10 mouse cellular contexts compared by ENCODE assay signal in genomic region chr10:127268401-127268800, GRCm38 (mm10). TPM values are rescaled to one million over a fixed set of nuclear protein-coding genes. Genes with fewer than 3 reads are reported as not detected.
A peak's percentile ranks its signal among the peaks of the same experiment; 100 is the strongest.
DNase-seq lines count a peak whose midpoint lies in the region; ATAC-seq and TF ChIP-seq lines count a peak whose summit lies in the region.
"Had no signal": no experiment of that assay in that cellular context is flagged by ENCODE, and none has a peak within 500 bp of the region (broad histone marks: within the 10 kb centered on the region; RNA-seq: fewer than 3 reads in every experiment).

No protein-coding gene starts in this region.

- H3K4me3 ChIP-seq in heart, embryonic 13.5 days: no peak overlapping the region
- H3K4me3 ChIP-seq in E14TG2a.4 (replicated peaks; ENCODE audit: low read length): peak overlapping the region; percentile 24; the same call in 1 of the 2 replicates
- no peak overlapping the region for H3K4me3 ChIP-seq in embryonic facial prominence, embryonic 15.5 days (replicated peaks)
- H3K4me3 ChIP-seq in intestine, embryonic 16.5 days (ENCODE audit: low read length): no peak overlapping the region

- intact Hi-C loops in gastrocnemius, postnatal 36 days (cut with DNase I): no loop called here

- DNase-seq in heart, adult 8-10 months (ENCODE audit: low spot score): no peak
- no peak for DNase-seq in gastrocnemius, postnatal 36 days
- no peak for DNase-seq in adrenal gland, postnatal 4 days (ENCODE audit: low spot score in 2 of 2)
- DNase-seq: adrenal gland, postnatal 10 days; lung, postnatal 10 days had no signal

- H3K9ac ChIP-seq in heart, embryonic 13.5 days: peak overlapping the region; percentile 50; the same call in 1 of the 2 replicates
- 0 out of 2 replicates have a peak overlapping the region, but pooled peaks have one; percentile 2 for H3K9ac ChIP-seq in embryonic facial prominence, embryonic 15.5 days
- H3K9ac ChIP-seq in intestine, embryonic 16.5 days (ENCODE audit: low read depth, low read length): 0 out of 2 replicates have a peak overlapping the region, but pooled peaks have one; percentile 31

- H3K27ac ChIP-seq in heart, embryonic 13.5 days (replicated peaks): no peak overlapping the region
- H3K27ac ChIP-seq in embryonic facial prominence, embryonic 15.5 days (replicated peaks): no peak overlapping the region
- no peak overlapping the region; the same call in 1 of the 2 replicates for H3K27ac ChIP-seq in intestine, embryonic 16.5 days (ENCODE audit: low read length)

- WGBS in heart, embryonic 13.5 days: 49% methylated on average over 5 of the region's 5 CpGs
- 83% methylated on average over 5 of the region's 5 CpGs for WGBS in embryonic facial prominence, embryonic 15.5 days
- WGBS in intestine, embryonic 16.5 days: 71% methylated on average over 5 of the region's 5 CpGs

- no peaks in the 10 kb centered on the region for H3K9me3 ChIP-seq in heart, embryonic 13.5 days
- H3K9me3 ChIP-seq in E14TG2a.4 (ENCODE audit: low read length): no peaks in the 10 kb centered on the region
- no peaks in the 10 kb centered on the region for H3K9me3 ChIP-seq in embryonic facial prominence, embryonic 15.5 days (replicated peaks)
- H3K9me3 ChIP-seq in intestine, embryonic 16.5 days (ENCODE audit: control insufficient read depth, low read length): no peaks in the 10 kb centered on the region

- no peak overlapping the region for H3K4me2 ChIP-seq in heart, embryonic 13.5 days
- H3K4me2 ChIP-seq in embryonic facial prominence, embryonic 15.5 days (replicated peaks): no peak overlapping the region
- 0 out of 2 replicates have a peak overlapping the region, but pooled peaks have one; percentile 6 for H3K4me2 ChIP-seq in intestine, embryonic 16.5 days (ENCODE audit: low read depth, low read length)

- H3K27me3 ChIP-seq in heart, embryonic 13.5 days (replicated peaks): peaks cover 18% of the 10 kb centered on the region
- no peaks in the 10 kb centered on the region for H3K27me3 ChIP-seq in E14TG2a.4 (ENCODE audit: insufficient read depth, low read length)
- peaks cover 5% of the 10 kb centered on the region for H3K27me3 ChIP-seq in embryonic facial prominence, embryonic 15.5 days
- no peaks in the 10 kb centered on the region for H3K27me3 ChIP-seq in intestine, embryonic 16.5 days (replicated peaks; ENCODE audit: control insufficient read depth, insufficient read depth, low read length)

- no peak for TF ChIP-seq CTCF in E14TG2a.4 (conservative IDR thresholded peaks at IDR 0.05; ENCODE audit: low read length)

- ATAC-seq in heart, embryonic 13.5 days (ENCODE audit: extremely low read depth, insufficient number of reproducible peaks, low FRiP score, low TSS enrichment): no peak
- ATAC-seq in embryonic facial prominence, embryonic 15.5 days (ENCODE audit: insufficient number of reproducible peaks, low FRiP score, low TSS enrichment, low read depth): no peak
- peak; percentile 24 for ATAC-seq in intestine, embryonic 16.5 days
- no peak for ATAC-seq in monocyte, adult 5-6 weeks (replicated peaks; ENCODE audit: insufficient number of reproducible peaks, low FRiP score, low TSS enrichment, poor library complexity, severe bottlenecking)

- peaks cover 52% of the 10 kb centered on the region for H3K36me3 ChIP-seq in heart, embryonic 13.5 days
- peaks cover 61% of the 10 kb centered on the region for H3K36me3 ChIP-seq in E14TG2a.4 (ENCODE audit: insufficient read depth, low read length)
- peaks cover 47% of the 10 kb centered on the region for H3K36me3 ChIP-seq in embryonic facial prominence, embryonic 15.5 days
- H3K36me3 ChIP-seq in intestine, embryonic 16.5 days (ENCODE audit: control insufficient read depth, insufficient read depth, low read length): no peaks in the 10 kb centered on the region; the same call in 1 of the 2 replicates

- peaks cover 38% of the 10 kb centered on the region for H3K4me1 ChIP-seq in heart, embryonic 13.5 days
- peaks cover 93% of the 10 kb centered on the region for H3K4me1 ChIP-seq in E14TG2a.4 (replicated peaks; ENCODE audit: low read depth, low read length)
- H3K4me1 ChIP-seq in embryonic facial prominence, embryonic 15.5 days: peaks cover 20% of the 10 kb centered on the region
- peaks cover 18% of the 10 kb centered on the region for H3K4me1 ChIP-seq in intestine, embryonic 16.5 days (ENCODE audit: control insufficient read depth, insufficient read depth, low read length)

RNA-seq across cellular contexts. Expression of gene Dctn2, which starts 2.2 kb away (rescaled TPM):
- polyA plus RNA-seq in heart, embryonic 13.5 days (2015; fragmentation: Nextera tagmentation; extraction: Ambion mirVana): 133 and 136 TPM in 2 replicates
- 100 to 1,000 TPM; 143 to 151 (median 146) TPM for total RNA-seq in heart, adult 8-10 months (2022)
- 206 and 212 TPM in 2 replicates for polyA plus RNA-seq in embryonic facial prominence, embryonic 15.5 days (2015; fragmentation: Nextera tagmentation; extraction: Ambion mirVana)
- 162 and 170 TPM in 2 replicates for polyA plus RNA-seq in intestine, embryonic 16.5 days (2015; fragmentation: Nextera tagmentation; extraction: Ambion mirVana)
- 89.0 to 104 TPM (median 92.1 TPM) in 3 replicates for total RNA-seq in monocyte, adult 5-6 weeks (2017)
- 10 to 100 TPM; 86.8 to 91.8 TPM for total RNA-seq in gastrocnemius, postnatal 36 days (2021)
- total RNA-seq in adrenal gland, postnatal 4 days (2021): 100 to 1,000 TPM; 191 to 198 TPM

RNA-seq across cellular contexts. Expression of gene Kif5a, which starts 5.3 kb away (rescaled TPM):
- 0.32 and 0.63 TPM in 2 replicates for polyA plus RNA-seq in heart, embryonic 13.5 days (2015; fragmentation: Nextera tagmentation; extraction: Ambion mirVana)
- total RNA-seq in heart, adult 8-10 months (2022): 1 to 10 TPM in 2 of 4 experiments, under 1 TPM in 2; 0.54 to 1.6 (median 1.2) TPM
- polyA plus RNA-seq in embryonic facial prominence, embryonic 15.5 days (2015; fragmentation: Nextera tagmentation; extraction: Ambion mirVana): 6.9 and 7.6 TPM in 2 replicates
- 5.2 and 5.3 TPM in 2 replicates for polyA plus RNA-seq in intestine, embryonic 16.5 days (2015; fragmentation: Nextera tagmentation; extraction: Ambion mirVana)
- total RNA-seq in monocyte, adult 5-6 weeks (2017): 0.19 to 0.48 TPM in 2 of 3 replicates, not detected in the other
- total RNA-seq in gastrocnemius, postnatal 36 days (2021): under 1 TPM; 0.20 to 0.66 TPM
- 10 to 100 TPM; 23.5 to 28.4 TPM for total RNA-seq in adrenal gland, postnatal 4 days (2021)

RNA-seq across cellular contexts. Expression of gene Mbd6, which starts 20.4 kb away (rescaled TPM):
- polyA plus RNA-seq in heart, embryonic 13.5 days (2015; fragmentation: Nextera tagmentation; extraction: Ambion mirVana): 12.6 and 12.7 TPM in 2 replicates
- 10 to 100 TPM; 17.6 to 25.5 (median 19.5) TPM for total RNA-seq in heart, adult 8-10 months (2022)
- 19.6 and 20.8 TPM in 2 replicates for polyA plus RNA-seq in embryonic facial prominence, embryonic 15.5 days (2015; fragmentation: Nextera tagmentation; extraction: Ambion mirVana)
- 9.9 and 11.1 TPM in 2 replicates for polyA plus RNA-seq in intestine, embryonic 16.5 days (2015; fragmentation: Nextera tagmentation; extraction: Ambion mirVana)
- total RNA-seq in monocyte, adult 5-6 weeks (2017): 4.2 to 15.5 TPM (median 12.1 TPM) in 3 replicates
- 10 to 100 TPM; 11.5 to 17.1 TPM for total RNA-seq in gastrocnemius, postnatal 36 days (2021)
- 10 to 100 TPM; 89.7 to 92.6 TPM for total RNA-seq in adrenal gland, postnatal 4 days (2021)

RNA-seq across cellular contexts. Expression of gene Mars, which starts 43.2 kb away (rescaled TPM):
- polyA plus RNA-seq in heart, embryonic 13.5 days (2015; fragmentation: Nextera tagmentation; extraction: Ambion mirVana): 84.0 and 86.4 TPM in 2 replicates
- 10 to 100 TPM; 42.1 to 48.8 (median 45.4) TPM for total RNA-seq in heart, adult 8-10 months (2022)
- 101 and 105 TPM in 2 replicates for polyA plus RNA-seq in embryonic facial prominence, embryonic 15.5 days (2015; fragmentation: Nextera tagmentation; extraction: Ambion mirVana)
- polyA plus RNA-seq in intestine, embryonic 16.5 days (2015; fragmentation: Nextera tagmentation; extraction: Ambion mirVana): 96.8 and 108 TPM in 2 replicates
- total RNA-seq in monocyte, adult 5-6 weeks (2017): 56.6 to 72.2 TPM (median 64.5 TPM) in 3 replicates
- 10 to 100 TPM; 54.1 to 56.1 TPM for total RNA-seq in gastrocnemius, postnatal 36 days (2021)
- 10 to 100 TPM; 85.5 to 89.5 TPM for total RNA-seq in adrenal gland, postnatal 4 days (2021)

RNA-seq across cellular contexts. Expression of gene Arhgap9, which starts 53.4 kb away (rescaled TPM):
- polyA plus RNA-seq in heart, embryonic 13.5 days (2015; fragmentation: Nextera tagmentation; extraction: Ambion mirVana): 1.7 and 1.9 TPM in 2 replicates
- total RNA-seq in heart, adult 8-10 months (2022): 1 to 10 TPM; 1.5 to 3.2 (median 3.0) TPM
- 5.1 and 5.2 TPM in 2 replicates for polyA plus RNA-seq in embryonic facial prominence, embryonic 15.5 days (2015; fragmentation: Nextera tagmentation; extraction: Ambion mirVana)
- 7.9 and 9.0 TPM in 2 replicates for polyA plus RNA-seq in intestine, embryonic 16.5 days (2015; fragmentation: Nextera tagmentation; extraction: Ambion mirVana)
- 101 to 125 TPM (median 109 TPM) in 3 replicates for total RNA-seq in monocyte, adult 5-6 weeks (2017)
- 1 to 10 TPM in 1 of 2 experiments, under 1 TPM in 1; 0.96 to 1.3 TPM for total RNA-seq in gastrocnemius, postnatal 36 days (2021)
- total RNA-seq in adrenal gland, postnatal 4 days (2021): 1 to 10 TPM; 2.9 to 4.2 TPM

Comparison
In these comparisons a context has a peak if more than half of its experiments do, and no peak if none do; other contexts are left out.
1. RNA of gene Kif5a, which starts 5.3 kb away (total RNA-seq): 23.5 to 28.4 TPM in adrenal gland, postnatal 4 days; 0.54 to 1.6 TPM in heart, adult 8-10 months, 0.20 to 0.66 TPM in gastrocnemius, postnatal 36 days and 0.19 to 0.48 TPM in monocyte, adult 5-6 weeks; every median in the first group is over 4 times any median in the second.
2. Peak in every context shown above with its lines, with median percentiles within 50 percentile points of each other: H3K9ac ChIP-seq.